Mouse (Mus musculus): ENCODE measurements around the gene Gpank1. TPM values are rescaled to one million over a fixed set of nuclear protein-coding genes. Genes with fewer than 3 reads are reported as not detected.
"Not testable (repeated sequence)": the region's sequence is repeated elsewhere in the genome, so short reads cannot be mapped to it uniquely, and the experiment has no call there.

Gene Gpank1
- polyA plus RNA-seq, 2 experiments from 2014 or later, result 60.4 to 70.2 TPM

- no peak for ATAC-seq
Observed at GRCm38 (mm10) chr17:35100196-35100765, 21.0 kb upstream of the Gpank1 start.

- no peak for ATAC-seq
Observed at GRCm38 (mm10) chr17:35101161-35101560, 20.1 kb upstream of the Gpank1 start.

- no peak for ATAC-seq
Observed at GRCm38 (mm10) chr17:35102299-35102698, 19.0 kb upstream of the Gpank1 start.

- no peak for ATAC-seq
Observed at GRCm38 (mm10) chr17:35103221-35103690, 18.0 kb upstream of the Gpank1 start.

GRCm38 (mm10) chr17:35104079-35104478 is 17.2 kb upstream of the Gpank1 start:
- no peak for ATAC-seq

GRCm38 (mm10) chr17:35104754-35105153 is 16.5 kb upstream of the Gpank1 start:
- ATAC-seq, result no peak

- ATAC-seq, result no peak
Observed at GRCm38 (mm10) chr17:35105740-35106389, 15.4 kb upstream of the Gpank1 start.

GRCm38 (mm10) chr17:35106522-35106921 is 14.7 kb upstream of the Gpank1 start:
- ATAC-seq, result no peak

- no peak for ATAC-seq
Observed at GRCm38 (mm10) chr17:35108097-35108496, 13.2 kb upstream of the Gpank1 start, which contains the start of gene Ly6g5c. Gene Ly6g5c (plus strand): TSS chr17:35108279.

GRCm38 (mm10) chr17:35111774-35112173 is 9.5 kb upstream of the Gpank1 start:
- no peak for ATAC-seq

- ATAC-seq, result peak; percentile 32
Observed at GRCm38 (mm10) chr17:35115046-35116019, 5.9 kb upstream of the Gpank1 start, which contains the start of gene Ly6g5b. Gene Ly6g5b (minus strand): TSS chr17:35115428.

- ATAC-seq, result no peak
Observed at GRCm38 (mm10) chr17:35120745-35121142, 511 bp upstream of the Gpank1 start.

GRCm38 (mm10) chr17:35121871-35122303 is 632 bp downstream of the Gpank1 start, which contains the start of gene Csnk2b:
Gene Csnk2b (minus strand): TSS chr17:35122053.
- peak; percentile 1 for ATAC-seq

- not testable (repeated sequence) for ATAC-seq
Observed at GRCm38 (mm10) chr17:35123287-35123686, 2.0 kb downstream of the Gpank1 start.

- not testable (repeated sequence) for ATAC-seq
Observed at GRCm38 (mm10) chr17:35124261-35124896, 3.1 kb downstream of the Gpank1 start.

GRCm38 (mm10) chr17:35125081-35125480 is 3.8 kb downstream of the Gpank1 start:
- no peak for ATAC-seq

GRCm38 (mm10) chr17:35125578-35125977 is 4.3 kb downstream of the Gpank1 start:
- no peak for ATAC-seq

GRCm38 (mm10) chr17:35126206-35126611 is 5.0 kb downstream of the Gpank1 start, which contains the start of gene D17H6S53E:
Gene D17H6S53E (plus strand): TSS chr17:35126373.
- ATAC-seq, result peak; percentile 47

- ATAC-seq, result no peak
Observed at GRCm38 (mm10) chr17:35127017-35127416, 5.8 kb downstream of the Gpank1 start.

- no peak for ATAC-seq
Observed at GRCm38 (mm10) chr17:35128996-35129395, 7.7 kb downstream of the Gpank1 start.

- ATAC-seq, result no peak
Observed at GRCm38 (mm10) chr17:35131038-35131437, 9.8 kb downstream of the Gpank1 start.

- no peak for ATAC-seq
Observed at GRCm38 (mm10) chr17:35131500-35132173, 10.4 kb downstream of the Gpank1 start, which contains the start of gene Apom. Gene Apom (minus strand): TSS chr17:35132050.
